Mouse (Mus musculus) MEL-GATA-1-ER (cell line): ENCODE measurements around the gene Pga5.

ENCODE experiments used
- DNase-seq: peaks from one replicate; pipeline ENCODE4 v3.0.0-alpha.2; 2012; ENCODE audit warnings: low read depth; ENCODE audit errors: extremely low read depth

Gene Pga5

GRCm38 (mm10) chr19:10703470-10703869 lies 25.6 kb upstream of the Pga5 start:
- no peak for DNase-seq

- no peak for DNase-seq
Measured at GRCm38 (mm10) chr19:10702125-10702524, 24.3 kb upstream of the Pga5 start.

GRCm38 (mm10) chr19:10701013-10701726 lies 23.3 kb upstream of the Pga5 start:
- DNase-seq: no peak

GRCm38 (mm10) chr19:10699851-10700250 lies 22.0 kb upstream of the Pga5 start:
- DNase-seq: no peak

- DNase-seq: no peak
Measured at GRCm38 (mm10) chr19:10698131-10698991, 20.5 kb upstream of the Pga5 start.

- DNase-seq: no peak
Measured at GRCm38 (mm10) chr19:10695801-10696200, 17.9 kb upstream of the Pga5 start.

- no peak for DNase-seq
Measured at GRCm38 (mm10) chr19:10693926-10694682, 16.2 kb upstream of the Pga5 start.

GRCm38 (mm10) chr19:10692361-10692760 lies 14.5 kb upstream of the Pga5 start:
- DNase-seq: no peak

GRCm38 (mm10) chr19:10691660-10692059 lies 13.8 kb upstream of the Pga5 start:
- peak; percentile 84 for DNase-seq

- DNase-seq: no peak
Measured at GRCm38 (mm10) chr19:10691121-10691520, 13.2 kb upstream of the Pga5 start.

GRCm38 (mm10) chr19:10690336-10690735 lies 12.5 kb upstream of the Pga5 start:
- DNase-seq: no peak

GRCm38 (mm10) chr19:10689470-10690166 lies 11.7 kb upstream of the Pga5 start:
- no peak for DNase-seq

GRCm38 (mm10) chr19:10688537-10689352 lies 10.9 kb upstream of the Pga5 start, which contains the start of gene Vps37c:
Gene Vps37c (plus strand): TSS chr19:10688735.
- peak; percentile 59 for DNase-seq

GRCm38 (mm10) chr19:10685727-10686126 lies 7.9 kb upstream of the Pga5 start:
- no peak for DNase-seq

GRCm38 (mm10) chr19:10685081-10685480 lies 7.2 kb upstream of the Pga5 start:
- no peak for DNase-seq

GRCm38 (mm10) chr19:10681571-10681970 lies 3.7 kb upstream of the Pga5 start:
- no peak for DNase-seq

GRCm38 (mm10) chr19:10678772-10679067 lies 849 bp upstream of the Pga5 start:
- no peak for DNase-seq

- DNase-seq: no peak
Measured at GRCm38 (mm10) chr19:10676656-10677055, 1.2 kb downstream of the Pga5 start.

GRCm38 (mm10) chr19:10673275-10673674 lies 4.6 kb downstream of the Pga5 start:
- no peak for DNase-seq

- DNase-seq: no peak
Measured at GRCm38 (mm10) chr19:10671854-10672417, 5.9 kb downstream of the Pga5 start.
